Mouse (Mus musculus): ENCODE results near the gene Kcnip4. TPM values are rescaled to one million over a fixed set of nuclear protein-coding genes. Genes with fewer than 3 reads are reported as not detected.
A peak's percentile ranks its signal among the peaks of the same experiment; 100 is the strongest.

Gene Kcnip4
- polyA plus RNA-seq, 1 experiment from 2014 or later, result 0.05 TPM

GRCm38 (mm10) chr5:49349541-49349940 is 175.2 kb downstream of the Kcnip4 start:
- 81% methylated on average over 5 of the region's 5 CpGs for WGBS (ENCODE audit: insufficient replicate concordance)
- Histone ChIP-seq H3K4me2 (ENCODE audit: low read depth, low read length) (no peak overlapping the region), H3K9me3 (ENCODE audit: low read length) (no peaks in the 10 kb centered on the region), H3K4me1 (ENCODE audit: insufficient read depth) (no peaks in the 10 kb centered on the region), H3K27ac (ENCODE audit: low read depth) (no peak overlapping the region), H3K9ac (replicated peaks) (no peak overlapping the region), H3K27me3 (ENCODE audit: insufficient read depth, low read length) (no peaks in the 10 kb centered on the region), H3K36me3 (replicated peaks; ENCODE audit: insufficient read depth, low read length) (no peaks in the 10 kb centered on the region), H3K4me3 (ENCODE audit: low read depth, low read length) (no peak overlapping the region)
- ATAC-seq (no peak), DNase-seq (no peak)
- TF ChIP-seq CTCF (IDR thresholded peaks at IDR 0.05; ENCODE audit: low read depth), result no peak
- no peak for TF ChIP-seq EP300 (IDR thresholded peaks at IDR 0.05; ENCODE audit: low read depth)

DNA sequence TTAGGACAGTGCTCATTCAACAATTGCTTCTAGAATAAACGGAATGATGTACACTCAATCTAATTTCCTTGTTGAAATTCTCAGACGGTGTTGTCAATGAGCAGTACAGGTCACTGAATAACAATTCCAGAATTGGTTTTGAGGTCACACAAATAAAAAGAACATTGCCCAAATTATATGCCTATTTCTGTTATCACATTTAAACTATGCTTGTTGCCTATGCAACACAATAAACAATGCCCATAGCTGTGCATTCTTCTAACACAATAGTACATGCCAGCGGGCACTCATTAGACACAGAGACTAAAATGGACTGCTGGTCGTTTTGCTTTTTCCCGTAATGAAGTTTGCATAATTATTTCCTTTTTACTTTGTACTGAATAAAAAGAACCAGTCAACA is 176.2 kb downstream of the Kcnip4 start:
- Histone ChIP-seq H3K4me1 (ENCODE audit: insufficient read depth) (no peaks in the 10 kb centered on the region), H3K4me2 (ENCODE audit: low read depth, low read length) (no peak overlapping the region), H3K36me3 (replicated peaks; ENCODE audit: insufficient read depth, low read length) (no peaks in the 10 kb centered on the region), H3K9ac (replicated peaks) (no peak overlapping the region), H3K27ac (ENCODE audit: low read depth) (no peak overlapping the region), H3K4me3 (ENCODE audit: low read depth, low read length) (no peak overlapping the region), H3K27me3 (ENCODE audit: insufficient read depth, low read length) (no peaks in the 10 kb centered on the region), H3K9me3 (ENCODE audit: low read length) (no peaks in the 10 kb centered on the region)
- no peak for DNase-seq
- no peak for TF ChIP-seq EP300 (IDR thresholded peaks at IDR 0.05; ENCODE audit: low read depth)
- no peak for TF ChIP-seq CTCF (IDR thresholded peaks at IDR 0.05; ENCODE audit: low read depth)
- ATAC-seq, result no peak
- WGBS (ENCODE audit: insufficient replicate concordance), result 69% methylated on average over 5 of the region's 5 CpGs

DNA sequence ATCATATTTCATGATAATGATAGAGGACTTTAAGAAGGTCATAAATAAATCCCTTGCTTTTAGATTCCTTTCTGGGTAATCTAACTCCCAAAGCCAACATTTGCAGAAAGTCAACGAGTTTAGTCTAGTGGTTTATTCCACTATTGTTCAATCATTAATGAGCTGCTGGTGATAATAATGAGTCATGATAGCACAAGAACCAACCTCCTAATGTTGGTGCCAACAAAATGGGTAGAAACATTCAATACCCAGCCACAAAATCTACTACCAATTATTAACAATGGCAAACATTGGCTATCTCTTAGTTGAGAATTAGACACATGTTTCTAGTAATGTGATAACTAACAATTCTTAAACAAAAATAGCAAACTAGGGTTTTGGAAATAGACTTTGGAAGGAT is 180.1 kb downstream of the Kcnip4 start:
- H3K4me2 ChIP-seq (ENCODE audit: low read depth, low read length), result no peak overlapping the region
- H3K27me3 ChIP-seq (ENCODE audit: insufficient read depth, low read length), result no peaks in the 10 kb centered on the region
- 56% methylated on average over 1 of the region's 1 CpGs for WGBS (ENCODE audit: insufficient replicate concordance)
- no peaks in the 10 kb centered on the region for H3K4me1 ChIP-seq (ENCODE audit: insufficient read depth)
- TF ChIP-seq CTCF (IDR thresholded peaks at IDR 0.05; ENCODE audit: low read depth) (no peak), EP300 (IDR thresholded peaks at IDR 0.05; ENCODE audit: low read depth) (no peak)
- no peak overlapping the region for H3K4me3 ChIP-seq (ENCODE audit: low read depth, low read length)
- no peaks in the 10 kb centered on the region for H3K9me3 ChIP-seq (ENCODE audit: low read length)
- no peak overlapping the region for H3K27ac ChIP-seq (ENCODE audit: low read depth)
- no peaks in the 10 kb centered on the region for H3K36me3 ChIP-seq (replicated peaks; ENCODE audit: insufficient read depth, low read length)
- no peak overlapping the region for H3K9ac ChIP-seq (replicated peaks)
- DNase-seq, result no peak
- ATAC-seq, result no peak

- H3K4me3 ChIP-seq (ENCODE audit: low read depth, low read length), result no peak overlapping the region
- H3K4me1 ChIP-seq (ENCODE audit: insufficient read depth), result no peaks in the 10 kb centered on the region
- H3K27ac ChIP-seq (ENCODE audit: low read depth), result no peak overlapping the region
- no peaks in the 10 kb centered on the region for H3K27me3 ChIP-seq (ENCODE audit: insufficient read depth, low read length)
- no peaks in the 10 kb centered on the region for H3K9me3 ChIP-seq (ENCODE audit: low read length)
- ATAC-seq, result no peak
- H3K36me3 ChIP-seq (replicated peaks; ENCODE audit: insufficient read depth, low read length), result no peaks in the 10 kb centered on the region
- TF ChIP-seq CTCF (IDR thresholded peaks at IDR 0.05; ENCODE audit: low read depth) (no peak), EP300 (IDR thresholded peaks at IDR 0.05; ENCODE audit: low read depth) (no peak)
- WGBS (ENCODE audit: insufficient replicate concordance), result 70% methylated on average over 2 of the region's 2 CpGs
- DNase-seq, result no peak
- H3K9ac ChIP-seq (replicated peaks), result no peak overlapping the region
- H3K4me2 ChIP-seq (ENCODE audit: low read depth, low read length), result no peak overlapping the region
Measured at GRCm38 (mm10) chr5:49337164-49337563, 187.5 kb downstream of the Kcnip4 start.

GRCm38 (mm10) chr5:49333063-49333462 is 191.6 kb downstream of the Kcnip4 start:
- Histone ChIP-seq H3K27me3 (ENCODE audit: insufficient read depth, low read length) (no peaks in the 10 kb centered on the region), H3K4me1 (ENCODE audit: insufficient read depth) (no peaks in the 10 kb centered on the region; the same call in 1 of the 2 replicates), H3K36me3 (replicated peaks; ENCODE audit: insufficient read depth, low read length) (no peaks in the 10 kb centered on the region), H3K4me3 (ENCODE audit: low read depth, low read length) (no peak overlapping the region), H3K9me3 (ENCODE audit: low read length) (no peaks in the 10 kb centered on the region), H3K4me2 (ENCODE audit: low read depth, low read length) (no peak overlapping the region), H3K27ac (ENCODE audit: low read depth) (no peak overlapping the region), H3K9ac (replicated peaks) (no peak overlapping the region)
- DNase-seq (no peak), ATAC-seq (no peak)
- no peak for TF ChIP-seq CTCF (IDR thresholded peaks at IDR 0.05; ENCODE audit: low read depth)
- TF ChIP-seq EP300 (IDR thresholded peaks at IDR 0.05; ENCODE audit: low read depth), result no peak
- 67% methylated on average over 2 of the region's 2 CpGs for WGBS (ENCODE audit: insufficient replicate concordance)

DNA sequence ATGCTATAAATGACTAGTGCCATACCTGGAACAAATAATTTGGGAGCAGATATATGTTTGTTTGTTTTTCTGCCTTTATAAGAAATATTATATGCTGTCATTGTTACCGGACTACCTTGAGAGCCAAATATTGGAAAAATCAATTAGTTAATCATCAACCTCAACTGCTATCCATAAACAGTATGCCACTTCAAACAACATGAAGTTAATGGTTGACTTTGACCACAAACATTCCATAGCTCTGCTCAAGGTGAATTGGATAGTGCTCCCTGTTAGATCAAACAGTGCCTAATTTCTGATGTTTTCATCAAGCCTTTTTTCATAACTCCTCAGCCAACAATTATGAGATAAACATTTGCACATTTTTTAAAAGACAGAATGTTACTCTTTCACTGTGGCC is 195.7 kb downstream of the Kcnip4 start:
- no peak overlapping the region for H3K27ac ChIP-seq (ENCODE audit: low read depth)
- ATAC-seq (peak; percentile 91), DNase-seq (no peak)
- TF ChIP-seq EP300 (IDR thresholded peaks at IDR 0.05; ENCODE audit: low read depth), result no peak
- no peak for TF ChIP-seq CTCF (IDR thresholded peaks at IDR 0.05; ENCODE audit: low read depth)
- H3K9ac ChIP-seq (replicated peaks), result no peak overlapping the region
- H3K4me1 ChIP-seq (ENCODE audit: insufficient read depth), result no peaks in the 10 kb centered on the region; the same call in 1 of the 2 replicates
- no peaks in the 10 kb centered on the region for H3K36me3 ChIP-seq (replicated peaks; ENCODE audit: insufficient read depth, low read length)
- no peak overlapping the region for H3K4me3 ChIP-seq (ENCODE audit: low read depth, low read length)
- H3K9me3 ChIP-seq (ENCODE audit: low read length), result no peaks in the 10 kb centered on the region
- 0 out of 2 replicates have a peak overlapping the region, but pooled peaks have one; percentile 9 for H3K4me2 ChIP-seq (ENCODE audit: low read depth, low read length)
- 58% methylated on average over 1 of the region's 1 CpGs for WGBS (ENCODE audit: insufficient replicate concordance)
- no peaks in the 10 kb centered on the region for H3K27me3 ChIP-seq (ENCODE audit: insufficient read depth, low read length)

DNA sequence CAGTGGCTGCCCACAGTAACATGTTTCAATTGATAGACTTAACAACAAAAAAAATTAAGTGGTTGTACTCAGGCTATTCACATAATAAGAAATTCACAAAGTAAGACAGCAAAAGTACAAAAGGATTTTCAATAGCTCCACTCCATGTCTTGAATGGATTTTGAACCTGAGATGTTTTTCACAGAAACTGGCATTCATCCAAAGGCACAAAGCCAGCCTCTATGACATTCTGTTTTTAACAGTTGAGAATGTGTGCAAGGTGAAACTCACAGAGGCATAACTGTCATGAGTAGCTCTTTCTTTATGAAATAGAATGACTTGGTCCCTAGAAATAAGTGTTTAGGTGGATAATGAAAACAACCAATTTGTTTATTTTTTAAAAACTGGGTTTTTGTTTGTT is 206.0 kb downstream of the Kcnip4 start:
- DNase-seq (no peak), ATAC-seq (no peak)
- no peak overlapping the region for H3K4me2 ChIP-seq (ENCODE audit: low read depth, low read length)
- no peaks in the 10 kb centered on the region for H3K36me3 ChIP-seq (replicated peaks; ENCODE audit: insufficient read depth, low read length)
- H3K4me3 ChIP-seq (ENCODE audit: low read depth, low read length), result no peak overlapping the region
- H3K27ac ChIP-seq (ENCODE audit: low read depth), result no peak overlapping the region
- H3K4me1 ChIP-seq (ENCODE audit: insufficient read depth), result no peaks in the 10 kb centered on the region
- H3K27me3 ChIP-seq (ENCODE audit: insufficient read depth, low read length), result no peaks in the 10 kb centered on the region
- no peak overlapping the region for H3K9ac ChIP-seq (replicated peaks)
- no peaks in the 10 kb centered on the region for H3K9me3 ChIP-seq (ENCODE audit: low read length)
- TF ChIP-seq EP300 (IDR thresholded peaks at IDR 0.05; ENCODE audit: low read depth), result no peak
- no peak for TF ChIP-seq CTCF (IDR thresholded peaks at IDR 0.05; ENCODE audit: low read depth)

All from liver, postnatal 0 days (tissue).